Mouse (Mus musculus): ENCODE measurements around the gene Ncoa7.

The Ncoa7 gene

DNA sequence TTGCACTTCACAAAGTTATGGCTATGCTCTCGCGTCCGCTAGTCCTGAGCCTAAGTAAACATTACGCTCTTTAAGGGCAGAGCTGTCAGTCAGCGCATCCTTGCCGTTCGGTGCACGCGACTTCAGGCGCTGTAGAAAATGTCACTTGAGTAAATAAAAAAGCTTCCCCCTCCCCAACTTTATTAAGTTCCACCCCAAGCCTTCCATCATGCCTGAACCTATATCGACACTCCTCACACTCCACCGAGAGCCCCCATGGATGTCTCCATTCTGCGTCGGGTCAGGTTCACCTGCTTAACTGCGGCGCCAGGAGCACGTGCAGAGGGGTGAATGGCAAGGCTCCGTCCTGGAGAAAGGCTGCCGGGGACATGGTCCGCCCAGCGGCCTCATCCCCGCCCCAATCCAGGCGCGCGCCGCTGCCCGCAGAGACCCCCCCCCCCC, 203.0 kb downstream of the Ncoa7 start:
- no peak for DNase-seq (ENCODE audit: low read depth in 1 of 2, low spot score in 2 of 2)

DNA sequence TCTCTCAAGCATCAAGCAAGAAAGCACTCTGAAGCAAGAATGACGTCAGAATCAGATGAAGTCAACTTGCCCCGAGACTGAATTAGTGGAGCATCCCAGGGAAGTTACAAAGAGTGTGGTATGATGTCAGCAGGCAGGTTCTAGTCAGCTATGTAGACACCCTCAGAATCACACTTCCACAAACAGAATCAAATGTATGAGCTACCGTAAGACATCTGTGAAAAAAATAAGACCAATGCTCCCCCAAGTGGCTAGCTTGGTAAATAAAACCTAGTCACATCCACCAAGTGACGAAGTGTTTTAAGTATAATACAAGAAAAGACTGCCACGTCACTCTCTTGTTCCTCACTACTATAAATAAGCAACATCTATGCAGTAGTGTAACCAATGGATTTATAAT, 216.1 kb downstream of the Ncoa7 start:
- DNase-seq (ENCODE audit: low read depth in 1 of 2, low spot score in 2 of 2), result no peak

DNA sequence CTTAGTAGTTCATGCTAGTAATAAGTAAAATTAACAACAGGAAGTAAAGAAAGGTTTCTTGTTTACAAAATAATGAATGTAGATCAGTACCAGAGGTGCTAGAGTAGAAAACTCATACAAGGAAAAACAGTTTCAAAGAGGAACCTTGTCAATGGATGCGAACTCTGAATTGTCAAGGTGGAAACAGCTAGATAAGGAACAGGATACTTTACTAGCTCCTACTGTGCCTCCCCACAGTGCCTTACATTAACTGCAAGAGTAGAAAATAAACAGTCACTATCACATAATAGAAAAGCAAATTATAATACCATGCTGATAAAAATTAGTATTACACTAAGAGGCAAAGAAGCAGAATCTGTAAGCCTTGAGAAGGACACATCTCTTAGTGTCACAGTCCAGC, 217.4 kb downstream of the Ncoa7 start:
- no peak for DNase-seq (ENCODE audit: low read depth in 1 of 2, low spot score in 2 of 2)
